Mouse (Mus musculus) retina, postnatal 1 day (tissue): ENCODE results near the gene Glycam1.
"Not testable (repeated sequence)": the region's sequence is repeated elsewhere in the genome, so short reads cannot be mapped to it uniquely, and the experiment has no call there.

Experiments used
- DNase-seq: peaks from one replicate; pipeline ENCODE4 v3.0.0-alpha.2; 2012

Gene Glycam1

DNA sequence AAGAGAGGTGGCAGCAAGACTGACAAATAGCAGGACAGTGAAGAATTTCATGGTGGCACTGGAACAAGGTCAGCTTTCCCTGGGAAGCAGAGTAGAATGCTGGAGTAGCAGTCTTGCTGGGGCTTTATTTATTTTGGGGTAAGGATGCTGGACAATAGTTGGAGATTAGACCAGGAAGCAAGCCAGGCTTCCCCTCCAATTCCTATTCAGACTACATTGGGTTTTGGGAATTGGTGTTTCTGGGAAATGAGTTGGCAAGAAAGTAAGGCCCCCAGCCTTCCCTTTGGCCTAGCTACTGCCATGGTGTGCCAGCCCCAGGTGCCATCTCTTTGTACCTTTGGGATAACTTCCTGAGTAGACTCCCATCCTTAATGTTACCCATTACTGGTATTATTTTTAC lies at the start of gene Glycam1:
TSS of gene Glycam1 (minus strand) at position 101 of the 400 bp plus-strand sequence.
- DNase-seq = no peak

DNA sequence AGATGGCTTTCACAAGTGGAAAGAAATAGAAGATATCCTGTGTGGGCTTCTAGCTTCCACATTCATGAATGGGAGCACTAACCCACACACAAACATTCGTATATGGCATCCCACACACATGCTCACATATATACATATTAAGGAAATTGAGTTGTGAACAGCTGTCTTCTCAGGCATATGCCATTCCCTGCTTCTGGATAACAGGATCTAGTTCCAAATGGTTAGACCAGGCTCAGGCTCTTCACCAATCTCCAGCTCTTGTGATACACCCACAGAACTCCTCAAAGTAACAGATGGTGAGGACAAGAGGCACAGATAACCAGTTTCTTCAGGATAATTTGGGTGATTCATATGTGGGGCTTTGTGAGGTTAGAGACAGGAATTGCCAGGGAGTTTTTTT lies 39.6 kb upstream of the Glycam1 start:
- no peak for DNase-seq

DNA sequence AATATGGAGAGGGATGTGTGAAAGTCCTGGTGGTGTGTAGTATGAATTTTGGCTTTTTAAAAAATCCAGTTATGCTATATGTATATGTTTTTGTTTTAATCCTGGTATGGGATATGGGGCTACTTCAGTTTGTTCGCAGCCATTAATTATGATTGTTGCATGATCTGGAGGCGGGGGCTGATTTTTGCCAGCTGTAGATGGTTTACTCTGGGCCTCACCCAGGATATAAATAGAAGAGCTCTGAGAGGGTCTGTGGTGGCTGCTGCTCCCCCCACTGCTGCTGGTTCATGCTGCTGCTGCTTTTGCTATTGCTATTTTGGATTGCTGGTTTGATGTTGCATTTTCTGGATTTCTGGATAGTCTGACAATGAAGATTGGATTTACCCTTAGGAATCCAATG lies 25.9 kb upstream of the Glycam1 start:
- no peak for DNase-seq

DNA sequence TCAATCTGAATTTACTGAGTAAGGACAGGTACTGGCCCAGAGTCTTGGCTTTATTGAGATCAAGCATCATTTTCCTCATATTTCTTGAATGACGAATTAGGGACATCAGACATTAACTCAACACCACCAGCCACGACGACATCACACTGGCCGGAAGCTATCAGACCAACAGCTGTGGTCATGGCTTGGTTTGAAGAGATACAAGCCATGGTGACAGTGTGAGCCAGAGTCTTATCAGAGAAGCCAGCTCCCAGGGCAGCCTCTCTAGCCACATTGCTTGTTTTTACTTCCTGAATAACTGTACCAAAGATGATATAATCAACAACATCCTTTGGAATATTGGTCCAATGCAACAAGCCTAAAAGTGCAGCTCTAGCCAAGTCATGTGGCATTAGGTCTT lies 22.9 kb upstream of the Glycam1 start:
- not testable (repeated sequence) for DNase-seq

DNA sequence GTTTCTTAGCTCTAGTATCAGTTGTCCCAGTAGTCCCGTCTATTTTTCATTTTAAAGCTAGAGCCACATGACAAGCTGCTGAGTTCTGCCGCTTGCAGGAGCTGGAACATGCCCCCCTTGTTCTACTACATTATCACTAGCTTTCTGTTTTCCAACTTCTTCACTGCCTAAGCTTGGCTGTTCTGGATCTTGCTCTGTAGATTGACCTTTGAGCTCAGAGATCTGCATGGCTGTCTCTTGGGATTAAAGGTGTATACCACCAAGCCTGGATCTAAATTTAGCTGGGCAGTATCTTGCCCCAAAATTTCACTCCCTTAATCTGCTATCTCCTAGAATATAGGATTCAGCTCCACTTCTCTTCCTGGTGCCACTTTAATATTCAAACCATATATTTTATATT lies 21.0 kb upstream of the Glycam1 start:
- DNase-seq = no peak

DNA sequence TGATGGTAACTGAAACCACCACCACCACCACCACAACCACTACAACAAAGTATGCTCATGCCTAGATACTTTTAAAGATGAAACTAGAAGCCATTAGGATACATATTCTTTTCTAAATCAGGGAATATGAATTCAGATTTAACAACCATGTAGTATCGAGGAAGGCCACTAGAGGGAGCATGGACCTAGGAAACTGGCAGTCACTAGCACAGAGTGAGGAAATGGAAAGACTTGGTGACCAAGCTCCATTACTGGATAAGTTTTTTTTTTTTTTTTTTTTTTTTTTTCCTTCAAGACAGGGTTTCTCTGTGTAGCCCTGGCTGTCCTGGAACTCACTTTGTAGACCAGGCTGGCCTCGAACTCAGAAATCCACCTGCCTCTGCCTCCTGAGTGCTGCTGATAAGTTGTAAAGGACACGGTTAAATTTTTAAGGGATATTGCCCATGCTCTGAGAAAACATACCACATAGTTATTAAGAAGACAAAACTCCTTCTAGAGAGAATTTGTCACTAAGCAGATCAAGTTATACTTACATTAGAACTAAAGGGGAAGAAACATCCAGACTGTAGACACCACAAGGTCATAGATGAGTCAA lies 12.7 kb downstream of the Glycam1 start:
- DNase-seq = peak; percentile 73

DNA sequence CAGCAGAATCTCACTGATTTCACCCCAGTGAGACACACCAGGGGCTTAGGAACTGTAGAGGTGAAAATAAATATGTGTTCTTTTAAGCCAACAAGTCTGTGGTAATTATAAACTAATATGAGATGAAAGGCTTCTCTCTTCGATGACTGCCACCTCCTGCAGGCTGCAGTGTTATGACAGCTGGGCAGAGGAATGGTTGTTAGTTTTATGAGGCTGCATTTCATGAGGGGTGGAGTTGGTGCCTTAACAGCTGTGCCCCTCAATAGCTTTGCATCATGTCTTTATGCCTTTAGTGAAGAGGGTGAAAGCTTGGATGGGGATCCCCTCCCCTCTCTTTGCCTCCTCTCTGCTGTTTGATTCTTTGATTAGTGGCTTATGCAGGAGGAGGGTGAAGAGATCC lies 13.8 kb downstream of the Glycam1 start:
- no peak for DNase-seq

DNA sequence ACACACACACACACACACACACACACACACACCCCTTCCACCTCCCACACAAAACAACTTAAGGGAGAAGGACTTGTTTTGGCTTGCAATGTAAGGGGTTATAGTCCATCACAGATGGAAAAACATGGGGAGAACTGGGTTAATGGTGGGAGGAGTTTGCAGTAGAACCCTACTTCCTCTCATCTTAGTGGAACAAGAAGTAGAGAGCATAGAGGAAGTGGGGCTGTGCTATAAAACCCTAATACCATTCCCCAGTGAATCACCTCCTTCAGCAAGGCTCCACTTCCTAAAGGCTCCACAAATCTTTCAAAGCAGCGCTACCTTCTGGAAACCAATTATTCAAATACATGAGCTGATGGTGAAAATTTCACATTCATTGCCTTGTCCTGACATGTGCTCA lies 15.4 kb downstream of the Glycam1 start:
- DNase-seq = no peak

DNA sequence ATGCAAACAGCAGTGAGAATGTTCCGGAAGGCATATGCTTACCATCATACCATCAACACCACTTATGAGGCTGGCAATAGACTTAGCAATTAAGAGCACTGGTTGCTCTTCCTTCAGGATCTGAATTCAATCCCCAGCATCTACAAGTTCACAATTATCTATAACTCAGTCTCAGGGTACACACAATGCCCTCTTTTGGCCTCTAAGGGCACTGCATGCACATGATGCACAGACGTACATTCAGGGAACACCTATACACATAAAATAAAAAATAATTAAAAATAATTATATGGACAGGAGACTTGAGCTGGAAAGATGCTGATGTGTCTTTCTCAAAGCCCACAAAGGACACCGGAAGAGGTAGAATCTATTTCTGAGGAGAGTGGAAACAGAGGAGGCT lies 16.9 kb downstream of the Glycam1 start:
- DNase-seq = no peak

DNA sequence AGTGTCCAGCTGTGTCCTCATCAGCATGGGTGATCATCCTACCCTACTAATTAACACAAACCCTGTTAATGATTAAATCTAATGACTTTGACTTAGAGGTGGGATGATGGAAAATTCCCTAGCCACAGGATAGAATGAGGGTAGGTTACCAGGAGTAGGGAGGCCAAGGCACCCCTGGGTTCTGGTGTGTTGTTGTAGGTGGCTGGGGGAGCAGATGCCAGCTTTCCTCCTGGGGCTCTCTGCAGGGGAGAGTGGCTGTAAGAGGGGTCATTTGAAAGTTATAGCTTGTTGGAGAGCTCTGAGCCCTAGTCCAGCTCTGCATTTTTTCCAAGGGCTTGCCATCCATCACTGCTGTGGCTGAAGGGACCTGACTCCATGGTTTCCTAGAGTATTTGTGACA lies 22.4 kb downstream of the Glycam1 start:
- no peak for DNase-seq

DNA sequence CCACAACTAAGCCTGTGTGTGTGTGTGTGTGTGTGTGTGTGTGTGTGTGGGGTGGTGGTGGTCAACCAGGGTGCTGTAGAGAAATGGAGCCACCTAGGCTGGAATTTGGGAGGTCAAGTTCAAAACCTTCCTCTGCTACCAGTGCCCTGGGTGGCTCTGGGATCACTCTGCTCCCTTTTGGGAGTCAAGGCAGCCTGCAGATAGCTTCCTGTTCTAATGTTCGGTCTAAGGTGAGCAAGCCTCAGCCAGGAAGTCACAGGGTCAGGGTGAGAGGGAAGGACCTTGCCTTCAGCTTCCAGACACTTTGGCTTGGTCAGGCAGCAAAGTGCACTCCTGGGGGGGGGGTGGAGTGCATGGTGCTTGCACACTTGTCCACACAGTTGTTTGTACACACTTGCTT lies 24.2 kb downstream of the Glycam1 start:
- no peak for DNase-seq

DNA sequence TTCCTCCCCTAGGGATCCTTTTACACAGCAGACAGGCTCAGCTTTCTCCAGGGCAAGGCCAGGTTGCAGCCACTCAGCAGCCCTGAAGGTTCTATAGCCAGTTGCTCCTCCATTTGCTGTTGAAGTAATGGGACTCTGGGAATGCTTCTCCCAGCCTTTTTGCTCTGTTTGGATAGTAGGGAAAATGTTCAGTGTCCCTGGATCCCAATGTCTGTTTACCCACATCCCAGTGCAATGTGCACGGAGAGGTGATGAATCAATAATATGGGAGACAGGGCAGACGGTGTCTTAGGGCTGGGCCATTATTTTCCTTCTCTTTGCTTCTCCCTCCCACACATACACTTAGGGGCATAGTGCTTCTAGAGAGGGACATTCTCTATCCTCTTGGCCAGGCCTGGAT lies 25.6 kb downstream of the Glycam1 start:
- no peak for DNase-seq

DNA sequence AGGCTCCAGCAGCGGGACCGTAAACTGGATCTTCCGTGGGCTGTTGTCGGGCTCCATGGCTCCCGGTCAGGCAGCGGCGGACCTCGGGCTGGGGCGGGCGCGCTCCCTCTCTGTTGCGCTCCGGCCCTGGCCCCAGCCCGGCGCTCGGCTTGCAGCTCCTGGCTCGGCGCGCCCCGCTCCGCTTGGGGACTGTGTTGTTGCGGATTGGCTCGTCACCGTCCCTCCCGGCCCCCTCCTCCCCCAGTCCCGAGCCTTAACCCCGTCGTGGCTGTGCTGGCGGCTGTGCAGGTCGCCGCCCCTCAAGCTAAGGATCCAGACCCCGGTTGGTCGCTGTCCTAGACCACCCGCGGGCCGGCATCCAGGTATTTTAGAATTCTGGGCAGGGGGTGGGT lies 27.1 kb downstream of the Glycam1 start, which contains the start of gene Ppp1r1a:
TSS of gene Ppp1r1a (minus strand) at position 182 of the 392 bp plus-strand sequence.
- peak; percentile 87 for DNase-seq

DNA sequence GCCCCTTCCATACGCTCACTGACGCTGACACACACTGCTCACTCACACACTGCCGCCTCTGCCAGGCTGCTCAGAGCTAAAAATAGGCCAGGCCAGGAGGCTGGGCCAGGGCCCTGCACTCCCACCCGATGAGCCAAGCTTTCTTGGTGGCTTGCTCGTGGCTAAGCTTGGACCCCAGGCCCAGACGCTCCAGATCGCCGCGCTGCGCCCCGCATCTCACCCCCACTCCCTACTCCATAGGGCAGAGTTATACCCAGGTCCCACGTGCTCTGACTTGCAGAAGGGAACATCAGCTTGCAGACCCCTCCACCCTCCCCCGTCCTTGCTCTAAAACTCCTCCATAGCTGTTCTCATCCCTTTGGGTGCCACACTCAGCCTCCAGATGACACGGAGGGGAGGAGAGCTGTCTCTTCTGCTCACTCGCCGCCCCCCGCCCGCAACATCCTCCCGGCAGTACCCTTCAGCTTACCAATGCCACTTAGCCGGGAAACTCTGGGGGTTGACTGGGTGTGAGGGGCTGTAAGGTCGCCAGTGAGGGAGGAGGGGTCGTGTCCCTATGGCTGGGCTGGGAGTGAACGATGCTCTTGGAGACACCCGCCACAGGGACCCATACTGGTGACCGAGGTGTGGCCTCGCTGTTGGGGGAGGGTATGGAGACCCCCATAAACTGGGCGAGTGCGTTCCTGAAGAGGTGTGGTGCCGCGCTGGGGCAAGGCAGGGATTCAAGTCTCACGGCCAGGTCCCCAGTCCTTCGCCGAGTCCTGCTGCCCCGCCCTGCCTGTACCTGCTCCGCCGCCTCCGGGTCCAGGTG lies 27.7 kb downstream of the Glycam1 start:
- DNase-seq = peak; percentile 74

DNA sequence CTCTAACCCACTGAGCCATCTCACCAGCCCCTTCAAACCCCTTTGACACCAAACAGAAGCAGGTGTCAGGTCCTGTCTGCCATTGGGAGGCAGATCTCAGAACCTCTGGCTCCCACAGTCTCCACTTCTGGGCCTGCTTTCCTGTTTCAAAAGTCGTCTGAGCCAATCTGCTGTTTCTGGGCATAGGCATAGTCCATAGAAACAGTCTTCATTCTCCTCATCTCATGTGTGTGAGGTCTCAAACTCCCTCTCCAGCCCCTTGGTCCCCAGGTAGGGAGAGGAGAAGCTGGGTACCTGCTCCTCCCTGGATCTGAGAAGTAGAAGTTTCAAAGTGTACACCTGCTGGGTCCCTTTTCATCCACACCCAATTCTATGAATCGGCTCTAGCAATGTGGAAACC lies 28.4 kb downstream of the Glycam1 start:
- no peak for DNase-seq

DNA sequence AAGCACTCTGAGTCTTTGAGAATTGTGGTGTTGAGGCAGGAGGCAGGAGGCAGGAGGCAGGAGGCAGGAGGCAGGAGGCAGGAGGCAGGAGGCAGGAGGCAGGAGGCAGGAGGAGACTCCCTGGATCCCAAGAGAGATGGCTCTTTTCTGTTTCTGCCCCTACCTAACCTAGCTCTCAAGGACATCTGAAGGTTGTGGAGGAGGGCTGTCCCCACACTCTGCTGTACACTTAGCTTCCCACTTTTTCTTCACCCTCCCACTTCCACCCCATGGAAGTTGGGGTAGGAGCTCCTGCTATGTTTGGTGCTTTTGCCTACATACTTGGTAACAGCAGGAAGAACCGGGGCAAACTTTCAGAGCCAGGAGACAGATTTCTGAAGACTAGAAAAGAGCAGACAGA lies 29.1 kb downstream of the Glycam1 start:
- no peak for DNase-seq

DNA sequence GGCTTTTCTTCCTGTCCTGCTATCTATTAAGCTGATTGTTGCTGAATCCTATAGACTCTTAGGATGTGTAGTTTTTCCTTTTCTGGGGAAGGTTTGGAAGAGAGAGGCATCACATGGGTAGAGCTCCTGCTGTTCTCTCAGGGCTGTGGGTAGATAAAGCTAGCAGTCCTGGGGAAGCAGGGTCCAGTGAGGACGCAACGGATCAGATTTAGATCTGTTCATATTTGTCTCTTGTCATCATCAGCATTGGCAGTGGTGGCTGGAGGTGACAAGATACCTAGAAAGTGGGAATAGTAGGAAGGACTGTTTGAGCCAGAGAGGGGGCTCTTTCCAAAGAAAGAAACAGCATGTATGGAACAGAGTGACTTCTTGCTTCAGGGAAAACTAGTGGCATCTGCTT lies 29.9 kb downstream of the Glycam1 start:
- no peak for DNase-seq

DNA sequence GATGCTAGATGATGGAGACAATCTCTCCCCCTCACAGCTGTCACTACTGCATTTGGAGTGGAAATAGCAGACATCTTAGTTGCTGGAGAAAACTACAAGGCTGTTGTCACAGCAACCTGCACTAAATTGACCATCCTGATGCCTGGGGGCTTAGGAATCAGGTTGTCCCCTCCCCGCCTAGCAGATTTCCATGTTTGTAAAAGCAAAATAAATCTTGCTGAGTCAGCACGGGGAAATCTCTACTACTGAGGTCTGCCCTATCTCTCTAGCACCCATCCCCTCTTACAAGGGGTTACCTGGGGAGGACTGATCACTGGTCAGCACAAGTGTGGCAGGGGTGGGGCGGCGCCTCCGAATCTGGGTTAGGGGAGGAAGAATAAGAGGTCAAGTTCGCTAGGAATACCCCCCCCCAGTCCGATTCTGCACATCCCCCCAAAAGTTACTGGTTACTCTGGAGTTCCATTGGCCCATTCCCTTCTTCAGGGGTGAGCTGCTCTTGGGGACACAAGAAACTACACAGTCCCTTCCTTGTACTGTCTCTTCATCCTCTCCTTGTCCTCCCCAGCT lies 30.7 kb downstream of the Glycam1 start:
- no peak for DNase-seq

DNA sequence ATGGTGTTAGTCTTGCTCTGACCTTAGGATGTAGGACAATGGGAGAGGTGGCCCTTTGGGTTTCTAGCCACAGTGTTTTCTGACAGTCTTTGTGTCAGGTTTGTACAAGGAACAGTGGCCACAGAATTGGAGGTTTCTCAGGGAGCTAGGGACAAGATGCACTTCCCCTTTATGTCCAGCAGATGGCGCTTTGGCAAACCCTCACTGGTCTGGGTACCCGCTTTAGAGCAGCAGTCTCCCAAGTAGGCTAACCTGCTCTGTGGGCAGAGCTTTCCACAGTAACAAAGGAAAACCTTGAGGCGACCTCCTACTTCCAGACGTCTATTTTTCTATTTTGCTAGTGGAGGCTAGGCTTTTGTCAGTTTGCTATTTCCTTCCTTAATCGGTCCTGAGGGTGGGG lies 34.5 kb downstream of the Glycam1 start:
- DNase-seq = peak; percentile 87

DNA sequence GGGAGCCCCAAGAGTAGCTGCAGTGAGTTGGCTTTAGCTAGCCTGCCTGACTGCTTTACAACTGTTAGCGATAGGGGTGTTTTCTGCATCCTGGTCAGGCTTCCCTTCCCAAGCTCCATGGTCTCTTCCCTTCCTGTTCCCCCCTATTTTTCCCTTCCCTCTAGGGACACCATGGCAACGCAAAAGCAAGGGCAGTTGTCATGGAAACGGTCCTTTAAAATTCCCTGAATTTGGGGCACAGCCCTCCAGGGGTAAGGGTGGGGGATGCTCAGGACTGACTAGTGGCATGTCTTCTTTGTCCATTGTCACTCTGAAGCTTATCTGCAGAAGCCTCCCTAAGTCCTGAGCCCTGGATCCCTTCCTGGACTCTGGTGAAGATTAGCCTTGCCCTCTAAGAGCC lies 41.7 kb downstream of the Glycam1 start:
- peak; percentile 51 for DNase-seq

DNA sequence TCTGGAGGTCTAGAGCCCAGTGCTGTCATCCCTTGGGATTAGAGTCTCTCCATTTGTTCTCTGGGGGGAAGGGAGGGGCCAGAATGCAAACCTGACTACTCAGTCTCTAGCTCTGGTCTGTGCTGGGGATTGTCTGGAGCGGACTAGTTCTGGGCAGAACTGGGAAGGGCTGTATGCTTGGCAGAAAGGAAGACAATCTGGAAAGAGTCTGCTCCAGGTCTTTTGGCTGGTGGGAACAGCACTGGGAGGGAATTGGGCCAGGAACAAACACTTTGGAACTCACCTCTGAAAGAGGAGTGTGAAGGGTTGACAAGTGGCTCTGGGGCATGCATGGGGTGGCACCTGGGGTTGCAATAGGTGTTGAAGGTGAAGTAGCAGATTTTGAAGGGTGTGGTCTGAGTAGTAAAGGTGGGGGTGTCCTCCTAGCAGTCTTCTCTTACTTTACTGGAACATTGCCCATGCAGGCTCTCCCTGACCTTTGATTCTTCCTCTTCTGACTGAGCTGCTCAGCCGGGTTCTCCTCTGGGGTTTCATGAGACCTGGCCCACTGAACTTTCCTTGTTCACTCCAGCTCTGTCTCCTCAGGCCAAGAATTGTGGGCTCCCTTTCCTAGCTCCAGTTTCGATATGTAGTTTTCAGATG lies 42.3 kb downstream of the Glycam1 start:
- peak; percentile 80 for DNase-seq

DNA sequence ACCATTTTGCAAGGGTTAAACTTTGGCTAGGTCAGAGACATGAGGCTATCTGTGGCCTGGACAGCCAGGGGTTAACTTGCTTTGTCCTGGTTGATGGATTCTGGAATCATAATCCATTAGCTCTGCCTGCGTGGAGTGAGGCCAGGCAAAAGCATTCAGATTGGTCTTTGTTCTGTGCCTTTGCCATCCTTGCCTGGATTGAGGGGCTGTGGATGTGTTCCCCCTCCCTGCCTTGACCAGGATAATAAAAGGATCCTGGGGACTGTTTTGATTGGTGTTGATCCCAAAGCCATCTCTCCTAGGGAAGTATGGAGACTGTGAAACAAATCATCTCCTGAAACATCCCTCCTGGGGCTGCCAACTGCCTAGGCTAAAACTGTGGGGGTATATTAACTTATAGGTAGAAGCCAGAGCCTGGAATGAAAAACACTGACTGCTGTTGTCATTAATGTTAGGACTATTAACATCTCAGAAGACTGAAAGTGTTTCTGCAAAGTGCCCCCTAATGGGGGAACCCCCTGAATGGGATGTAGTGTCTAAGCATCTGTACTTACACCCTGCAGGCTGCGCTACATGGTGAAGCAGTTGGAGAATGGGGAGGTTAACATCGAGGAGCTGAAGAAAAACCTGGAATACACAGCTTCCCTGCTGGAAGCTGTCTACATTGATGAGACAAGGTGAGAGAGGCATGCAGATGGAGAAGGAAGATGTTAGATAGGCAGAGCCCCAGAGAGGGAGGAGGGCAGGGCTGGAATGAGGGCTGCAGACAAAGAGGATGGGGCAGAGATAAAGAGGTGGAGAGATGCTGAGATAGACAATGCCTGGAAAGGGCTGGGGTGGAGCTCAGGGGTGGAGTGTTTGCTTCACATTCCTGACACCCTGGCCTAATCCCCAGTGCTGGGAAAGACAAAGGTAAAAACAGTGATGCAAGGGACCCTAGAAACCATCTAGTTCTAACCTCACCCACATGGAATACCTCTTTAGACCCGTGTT lies 45.2 kb downstream of the Glycam1 start:
- DNase-seq = peak; percentile 90
